Mouse (Mus musculus) lung, embryonic 14.5 days (tissue): ENCODE results near the gene Jund. TPM values are rescaled to one million over a fixed set of nuclear protein-coding genes. Genes with fewer than 3 reads are reported as not detected.
A peak's percentile ranks its signal among the peaks of the same experiment; 100 is the strongest.

ENCODE experiments used
- ATAC-seq: fragments of 200-750 bp; cut with Nextera tagmentation; 2 replicates; pipeline ENCODE4 v1.8.0; 2017; ENCODE audit warnings: mild to moderate bottlenecking, moderate TSS enrichment, moderate library complexity; ENCODE audit not compliant: insufficient read depth
- DNase-seq: peaks from one replicate; pipeline ENCODE4 v3.0.0-alpha.2; 2015
- H3K27ac ChIP-seq: fragments of 300-500 bp; sonication (generic); 2 replicates; pipeline ENCODE4 v1.5.1; 2014; ENCODE audit warnings: low read depth, mild to moderate bottlenecking, moderate library complexity
- H3K27me3 ChIP-seq: fragments of 300-500 bp; sonication (generic); 2 replicates; pipeline ENCODE4 v1.6.1; 2014; ENCODE audit warnings: low read length, control low read depth; ENCODE audit not compliant: insufficient read depth
- H3K36me3 ChIP-seq: fragments of 300-500 bp; sonication (generic); 2 replicates; pipeline ENCODE4 v1.6.1; 2014; ENCODE audit warnings: control low read depth; ENCODE audit not compliant: insufficient read depth
- H3K4me1 ChIP-seq: fragments of 300-500 bp; sonication (generic); 2 replicates; pipeline ENCODE4 v1.6.1; 2014; ENCODE audit warnings: antibody characterized with exemption, control low read depth; ENCODE audit not compliant: insufficient read depth
- H3K4me2 ChIP-seq: fragments of 300-500 bp; sonication (generic); 2 replicates; pipeline ENCODE4 v1.6.1; 2014; ENCODE audit warnings: mild to moderate bottlenecking
- H3K4me3 ChIP-seq: fragments of 300-500 bp; sonication (generic); 2 replicates; pipeline ENCODE4 v1.5.1; 2014; ENCODE audit warnings: low read depth, low read length
- H3K9ac ChIP-seq: fragments of 300-500 bp; sonication (generic); 2 replicates; pipeline ENCODE4 v1.6.1; 2014
- H3K9me3 ChIP-seq: fragments of 300-500 bp; sonication (generic); 2 replicates; pipeline ENCODE4 v1.6.1; 2016; ENCODE audit warnings: low read depth, low read length, control low read depth
- CTCF ChIP-seq: IDR thresholded peaks from 2 replicates; pipeline ENCODE4 v1.5.1; 2016; ENCODE audit warnings: antibody characterized with exemption, low read depth
- WGBS: fragments of 180-500 bp; shearing (Covaris S2); extraction: QIAGEN DNeasy Blood & Tissue Kit; methylation state at CpG from one replicate; pipeline ENCODE4 v1.1.7; 2014; 5-methylcytosine and 5-hydroxymethylcytosine counted together
- polyA plus RNA-seq: library from polyadenylated mRNA; unstranded; fragments of >200 nt; fragmentation: Nextera tagmentation; extraction: Ambion mirVana; gene quantifications from 2 replicates; pipeline ENCODE4 v1.2.1, GENCODE M21; 2014

The Jund gene
- polyA plus RNA-seq, 1 experiment from 2014 or later = 72.9 TPM

DNA sequence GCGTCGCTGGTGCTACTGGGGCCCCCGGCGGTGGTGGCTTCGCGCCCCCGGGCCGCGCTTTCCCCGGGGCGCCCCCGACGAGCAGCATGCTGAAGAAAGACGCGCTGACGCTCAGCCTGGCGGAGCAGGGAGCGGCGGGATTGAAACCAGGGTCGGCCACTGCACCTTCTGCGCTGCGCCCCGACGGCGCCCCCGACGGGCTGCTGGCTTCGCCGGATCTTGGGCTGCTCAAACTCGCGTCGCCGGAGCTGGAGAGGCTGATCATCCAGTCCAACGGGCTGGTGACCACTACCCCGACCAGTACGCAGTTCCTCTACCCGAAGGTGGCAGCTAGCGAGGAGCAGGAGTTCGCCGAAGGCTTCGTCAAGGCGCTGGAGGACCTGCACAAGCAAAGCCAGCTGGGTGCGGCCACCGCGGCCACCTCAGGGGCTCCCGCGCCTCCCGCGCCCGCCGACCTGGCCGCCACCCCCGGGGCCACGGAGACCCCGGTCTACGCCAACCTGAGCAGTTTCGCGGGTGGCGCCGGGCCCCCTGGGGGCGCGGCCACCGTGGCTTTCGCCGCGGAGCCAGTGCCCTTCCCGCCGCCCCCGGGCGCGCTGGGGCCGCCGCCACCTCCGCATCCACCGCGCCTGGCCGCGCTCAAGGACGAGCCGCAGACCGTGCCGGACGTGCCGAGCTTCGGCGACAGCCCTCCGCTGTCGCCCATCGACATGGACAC is 526 bp downstream of the Jund start:
- Histone ChIP-seq H3K27ac (peak overlapping the region; percentile 99), H3K9ac (peak overlapping the region; percentile 99), H3K4me1 (peaks cover 23% of the 10 kb centered on the region), H3K4me3 (peak overlapping the region; percentile 97), H3K36me3 (peaks cover 18% of the 10 kb centered on the region), H3K27me3 (no peaks in the 10 kb centered on the region), H3K4me2 (peak overlapping the region; percentile 73), H3K9me3 (no peaks in the 10 kb centered on the region)
- under 1% methylated on average over 85 of the region's 89 CpGs for whole genome bisulfite sequencing
- ATAC-seq (peak; percentile 6), DNase-seq (no peak)
- TF ChIP-seq CTCF = 0 out of 2 replicates have a peak, but pooled peaks have one; percentile 16

- H3K4me1 ChIP-seq = peaks cover 23% of the 10 kb centered on the region
- peak; percentile 88 for DNase-seq
- under 1% methylated on average over 58 of the region's 59 CpGs for WGBS
Measured at GRCm38 (mm10) chr8:70699834-70700554, 1.2 kb downstream of the Jund start.

GRCm38 (mm10) chr8:70700555-70700922 is 1.8 kb downstream of the Jund start:
- Histone ChIP-seq H3K27ac (peak overlapping the region; percentile 99), H3K4me1 (peaks cover 21% of the 10 kb centered on the region), H3K4me3 (peak overlapping the region; percentile 97), H3K4me2 (peak overlapping the region; percentile 73), H3K36me3 (peaks cover 20% of the 10 kb centered on the region), H3K27me3 (no peaks in the 10 kb centered on the region), H3K9me3 (no peaks in the 10 kb centered on the region), H3K9ac (peak overlapping the region; percentile 99)
- peak; percentile 83 for TF ChIP-seq CTCF
- under 1% methylated on average over 20 of the region's 20 CpGs for WGBS
- peak; percentile 96 for DNase-seq
- no peak; the same call in 1 of the 2 replicates for ATAC-seq

More at GRCm38 (mm10) chr8:70699834-70700554, 1.2 kb downstream of the Jund start:
- Histone ChIP-seq H3K27me3 (no peaks in the 10 kb centered on the region), H3K27ac (peak overlapping the region; percentile 99), H3K4me2 (peak overlapping the region; percentile 73), H3K4me3 (peak overlapping the region; percentile 97), H3K9ac (peak overlapping the region; percentile 99), H3K9me3 (no peaks in the 10 kb centered on the region), H3K36me3 (peaks cover 20% of the 10 kb centered on the region)
- ATAC-seq = no peak
- no peak for TF ChIP-seq CTCF

DNA sequence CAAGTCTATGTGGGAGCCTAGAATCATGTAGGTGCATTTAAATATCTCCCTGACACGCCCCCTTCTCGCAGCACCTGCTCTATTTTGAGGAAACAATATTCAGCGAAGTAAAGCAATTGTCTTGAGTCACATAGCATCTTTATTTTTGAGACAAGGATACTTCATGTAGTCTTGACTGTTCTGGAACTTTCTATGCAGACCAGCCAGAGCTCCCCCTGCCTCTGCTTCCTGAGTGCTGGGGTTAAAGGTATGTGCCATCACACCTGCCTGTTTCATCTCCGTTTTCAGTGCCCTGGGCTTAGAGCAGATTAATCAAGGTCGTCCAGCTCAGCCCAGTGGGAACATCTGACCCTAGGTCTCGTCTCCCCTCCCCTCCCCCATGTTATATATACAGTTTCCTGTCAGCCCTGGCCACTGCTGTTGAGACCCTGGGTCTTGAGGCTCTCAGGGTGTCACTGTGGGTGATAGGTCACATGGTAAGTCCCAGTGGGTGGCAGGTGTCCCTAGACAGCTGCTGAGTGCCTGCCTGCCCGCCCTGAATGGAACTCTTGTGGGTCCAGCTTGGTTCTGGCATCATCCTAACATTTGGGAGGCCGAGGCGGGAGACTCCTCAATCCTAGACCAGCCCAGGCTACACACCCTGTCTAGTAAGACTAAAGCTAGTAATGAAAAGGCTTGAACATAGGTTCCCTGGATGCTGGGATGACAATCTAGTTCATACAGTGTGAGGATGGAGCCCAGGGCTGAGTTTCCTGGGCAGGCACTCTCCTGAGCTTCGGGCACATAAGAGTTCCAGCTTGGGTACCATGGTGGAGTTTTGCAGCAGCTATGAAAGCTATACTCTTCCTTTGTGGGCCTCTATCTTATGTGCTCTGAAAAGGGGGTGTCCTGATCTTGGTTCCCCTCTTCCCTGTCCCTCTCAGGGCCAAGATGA is 2.6 kb downstream of the Jund start:
- TF ChIP-seq CTCF = no peak
- Histone ChIP-seq H3K4me1 (peaks cover 14% of the 10 kb centered on the region), H3K36me3 (peaks cover 20% of the 10 kb centered on the region), H3K4me2 (peak overlapping the region; percentile 73), H3K4me3 (peak overlapping the region; percentile 97), H3K9ac (peak overlapping the region; percentile 99), H3K9me3 (no peaks in the 10 kb centered on the region), H3K27ac (peak overlapping the region; percentile 99), H3K27me3 (no peaks in the 10 kb centered on the region)
- 48% methylated on average over 10 of the region's 10 CpGs for WGBS
- ATAC-seq (no peak), DNase-seq (no peak)

DNA sequence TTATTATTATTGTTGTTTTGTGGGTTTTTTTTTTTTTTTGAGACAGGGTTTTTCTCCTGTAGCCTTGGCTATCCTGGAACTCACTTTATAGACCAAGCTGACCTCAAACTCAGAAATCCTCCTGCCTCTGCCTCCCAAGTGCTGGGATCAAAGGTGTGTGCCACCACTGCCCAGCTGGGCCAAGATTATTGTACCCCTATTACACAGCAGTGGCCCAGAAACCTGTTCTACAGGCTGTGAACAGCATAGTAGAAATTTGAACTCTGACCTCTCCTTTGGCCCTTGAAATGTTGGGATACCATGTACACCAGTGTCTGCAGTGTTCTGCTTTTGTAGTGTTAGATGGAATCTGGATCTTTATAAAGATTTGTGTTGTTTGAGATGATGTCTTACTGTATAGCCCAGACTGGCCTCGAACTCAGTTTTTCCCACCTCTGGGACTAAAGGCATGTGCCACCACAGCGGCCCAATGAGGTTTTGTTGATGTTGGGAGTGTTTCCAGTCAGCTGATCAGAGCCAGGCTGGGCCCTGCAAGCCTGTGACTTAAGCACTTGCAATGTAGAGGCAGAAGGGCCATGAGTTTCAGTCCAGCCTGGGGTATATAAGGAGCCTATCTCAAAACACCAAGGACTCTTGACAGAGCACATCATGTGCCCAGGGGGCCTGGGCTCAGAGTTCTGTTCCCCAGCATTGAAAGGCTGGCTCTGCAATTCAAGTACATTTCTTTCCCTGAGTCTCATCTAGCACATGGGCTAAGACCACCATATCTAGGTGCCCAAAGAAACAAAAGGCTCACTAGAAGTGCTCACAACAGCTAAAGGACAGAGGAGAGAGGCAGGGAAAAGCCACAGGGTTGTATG is 3.5 kb downstream of the Jund start:
- H3K4me3 ChIP-seq = no peak overlapping the region; the same call in 1 of the 2 replicates
- peaks cover 7% of the 10 kb centered on the region for H3K4me1 ChIP-seq
- no peak overlapping the region; the same call in 1 of the 2 replicates for H3K4me2 ChIP-seq
- TF ChIP-seq CTCF = no peak
- ATAC-seq (no peak), DNase-seq (no peak)
- H3K9me3 ChIP-seq = no peaks in the 10 kb centered on the region
- peaks cover 20% of the 10 kb centered on the region for H3K36me3 ChIP-seq
- no peaks in the 10 kb centered on the region for H3K27me3 ChIP-seq
- WGBS = 70% methylated on average over 2 of the region's 2 CpGs
- no peak overlapping the region for H3K9ac ChIP-seq
- no peak overlapping the region for H3K27ac ChIP-seq

- Histone ChIP-seq H3K9ac (no peak overlapping the region), H3K27ac (no peak overlapping the region), H3K9me3 (no peaks in the 10 kb centered on the region), H3K4me1 (peaks cover under 1% of the 10 kb centered on the region; the same call in 1 of the 2 replicates), H3K36me3 (peaks cover 20% of the 10 kb centered on the region), H3K4me3 (no peak overlapping the region), H3K27me3 (no peaks in the 10 kb centered on the region), H3K4me2 (no peak overlapping the region)
- 82% methylated on average over 3 of the region's 3 CpGs for WGBS
- ATAC-seq = no peak
- DNase-seq = no peak
- no peak for TF ChIP-seq CTCF
Measured at GRCm38 (mm10) chr8:70702842-70703182, 4.1 kb downstream of the Jund start.
